Mouse (Mus musculus): Measurements from ENCODE around the gene Sprr2j-ps. TPM values are rescaled to one million over a fixed set of nuclear protein-coding genes. Genes with fewer than 3 reads are reported as not detected.

The Sprr2j-ps gene
- polyA plus RNA-seq, 1 experiment from 2014 or later: not detected

GRCm38 (mm10) chr3:92455151-92455550, 37.3 kb downstream of the Sprr2j-ps start:
- no peaks in the 10 kb centered on the region for H3K36me3 ChIP-seq (ENCODE audit: control insufficient read depth, insufficient read depth, low read length)
- no peaks in the 10 kb centered on the region for H3K4me1 ChIP-seq (replicated peaks; ENCODE audit: control insufficient read depth, insufficient read depth, low read length)
- 86% methylated on average over 5 of the region's 5 CpGs for WGBS
- H3K4me2 ChIP-seq (ENCODE audit: low read depth, low read length, severe bottlenecking): no peak overlapping the region
- no peaks in the 10 kb centered on the region for H3K9me3 ChIP-seq (ENCODE audit: control insufficient read depth, low read length)
- no peak overlapping the region for H3K4me3 ChIP-seq (ENCODE audit: low read depth, low read length)
- no peaks in the 10 kb centered on the region for H3K27me3 ChIP-seq (ENCODE audit: control insufficient read depth, insufficient read depth, low read length)
- no peak overlapping the region for H3K27ac ChIP-seq (ENCODE audit: low read depth, low read length)
- ATAC-seq (replicated peaks; ENCODE audit: low FRiP score) (no peak), DNase-seq (ENCODE audit: low spot score) (no peak)
- H3K9ac ChIP-seq (ENCODE audit: low read length): no peak overlapping the region

- Histone ChIP-seq H3K4me3 (ENCODE audit: low read depth, low read length) (no peak within 1 kb of the TSS), H3K4me1 (replicated peaks; ENCODE audit: control insufficient read depth, insufficient read depth, low read length) (no peaks in the 10 kb centered on the region), H3K27ac (ENCODE audit: low read depth, low read length) (no peak within 1 kb of the TSS), H3K36me3 (ENCODE audit: control insufficient read depth, insufficient read depth, low read length) (no peaks in the 10 kb centered on the region), H3K27me3 (ENCODE audit: control insufficient read depth, insufficient read depth, low read length) (no peaks in the 10 kb centered on the region), H3K9me3 (ENCODE audit: control insufficient read depth, low read length) (no peaks in the 10 kb centered on the region), H3K4me2 (ENCODE audit: low read depth, low read length, severe bottlenecking) (no peak within 1 kb of the TSS), H3K9ac (ENCODE audit: low read length) (no peak within 1 kb of the TSS)
- ATAC-seq (replicated peaks; ENCODE audit: low FRiP score) (no peak), DNase-seq (ENCODE audit: low spot score) (no peak)
- WGBS: 67% methylated on average over 2 of the region's 2 CpGs
These were observed 40.7 kb downstream of the Sprr2j-ps start, which contains the start of gene Sprr3 for GRCm38 (mm10) chr3:92458620-92459019. Gene Sprr3, minus strand, starts transcription at chr3:92458720.

DNA sequence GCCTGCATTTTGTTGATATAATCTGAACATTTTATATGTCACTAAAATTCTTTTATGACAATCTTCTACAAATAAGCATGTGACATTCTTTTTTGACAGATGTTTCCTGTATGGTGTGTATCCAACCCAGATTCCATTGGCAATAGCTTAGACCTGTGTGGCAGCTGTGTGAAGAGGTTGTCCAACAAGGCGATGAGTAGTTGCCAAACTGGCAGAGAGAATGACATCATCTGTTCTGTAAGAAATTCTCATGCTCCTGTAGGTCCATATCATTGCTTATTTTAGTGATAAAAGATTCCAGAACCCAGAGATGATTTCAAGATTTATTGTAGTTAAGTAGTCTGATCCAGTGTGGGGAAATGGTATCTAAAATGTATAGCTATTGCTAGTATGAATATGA, 48.7 kb downstream of the Sprr2j-ps start:
- Histone ChIP-seq H3K27ac (ENCODE audit: low read depth, low read length) (no peak overlapping the region), H3K4me2 (ENCODE audit: low read depth, low read length, severe bottlenecking) (no peak overlapping the region), H3K9me3 (ENCODE audit: control insufficient read depth, low read length) (no peaks in the 10 kb centered on the region), H3K36me3 (ENCODE audit: control insufficient read depth, insufficient read depth, low read length) (no peaks in the 10 kb centered on the region), H3K4me1 (replicated peaks; ENCODE audit: control insufficient read depth, insufficient read depth, low read length) (no peaks in the 10 kb centered on the region), H3K27me3 (ENCODE audit: control insufficient read depth, insufficient read depth, low read length) (no peaks in the 10 kb centered on the region), H3K9ac (ENCODE audit: low read length) (no peak overlapping the region), H3K4me3 (ENCODE audit: low read depth, low read length) (no peak overlapping the region)
- ATAC-seq (replicated peaks; ENCODE audit: low FRiP score) (no peak), DNase-seq (ENCODE audit: low spot score) (no peak)
- 91% methylated on average over 1 of the region's 1 CpGs for WGBS

- ATAC-seq (replicated peaks; ENCODE audit: low FRiP score) (no peak), DNase-seq (ENCODE audit: low spot score) (no peak)
- H3K4me1 ChIP-seq (replicated peaks; ENCODE audit: control insufficient read depth, insufficient read depth, low read length): no peaks in the 10 kb centered on the region
- no peaks in the 10 kb centered on the region for H3K9me3 ChIP-seq (ENCODE audit: control insufficient read depth, low read length)
- no peaks in the 10 kb centered on the region for H3K27me3 ChIP-seq (ENCODE audit: control insufficient read depth, insufficient read depth, low read length)
- H3K4me2 ChIP-seq (ENCODE audit: low read depth, low read length, severe bottlenecking): no peak overlapping the region
- H3K4me3 ChIP-seq (ENCODE audit: low read depth, low read length): no peak overlapping the region
- no peak overlapping the region for H3K27ac ChIP-seq (ENCODE audit: low read depth, low read length)
- H3K36me3 ChIP-seq (ENCODE audit: control insufficient read depth, insufficient read depth, low read length): no peaks in the 10 kb centered on the region
- no peak overlapping the region for H3K9ac ChIP-seq (ENCODE audit: low read length)
These were observed 49.5 kb downstream of the Sprr2j-ps start for GRCm38 (mm10) chr3:92467424-92467823.

Other genes with a start within 250 kb of the Sprr2j-ps start
- not detected in 2 replicates for gene Sprr2a1, start 202.3 kb upstream of the Sprr2j-ps start, polyA plus RNA-seq (2014; fragmentation: Nextera tagmentation; extraction: Ambion mirVana)
- not detected in 2 replicates for gene Sprr2a2, start 202.2 kb upstream of the Sprr2j-ps start, polyA plus RNA-seq (2014; fragmentation: Nextera tagmentation; extraction: Ambion mirVana)
- gene Sprr2a3, start 132.7 kb upstream of the Sprr2j-ps start, polyA plus RNA-seq (2014; fragmentation: Nextera tagmentation; extraction: Ambion mirVana): not detected in 2 replicates
- not detected in 2 replicates for gene Sprr2b, start 101.5 kb upstream of the Sprr2j-ps start, polyA plus RNA-seq (2014; fragmentation: Nextera tagmentation; extraction: Ambion mirVana)
- not detected in 2 replicates for gene Sprr2d, start 78.9 kb upstream of the Sprr2j-ps start, polyA plus RNA-seq (2014; fragmentation: Nextera tagmentation; extraction: Ambion mirVana)
- gene Sprr2e, start 65.9 kb upstream of the Sprr2j-ps start, polyA plus RNA-seq (2014; fragmentation: Nextera tagmentation; extraction: Ambion mirVana): not detected in 2 replicates
- not detected in 2 replicates for gene Sprr2f, start 52.9 kb upstream of the Sprr2j-ps start, polyA plus RNA-seq (2014; fragmentation: Nextera tagmentation; extraction: Ambion mirVana)
- not detected in 2 replicates for gene Sprr2h, start 32.4 kb upstream of the Sprr2j-ps start, polyA plus RNA-seq (2014; fragmentation: Nextera tagmentation; extraction: Ambion mirVana)
- gene Sprr2i, start 10.1 kb upstream of the Sprr2j-ps start, polyA plus RNA-seq (2014; fragmentation: Nextera tagmentation; extraction: Ambion mirVana): not detected in 2 replicates
- gene Gm9774, start 11.3 kb downstream of the Sprr2j-ps start, polyA plus RNA-seq (2014; fragmentation: Nextera tagmentation; extraction: Ambion mirVana): 5.4 and 7.4 TPM in 2 replicates
- not detected in 2 replicates for gene Sprr2k, start 14.5 kb downstream of the Sprr2j-ps start, polyA plus RNA-seq (2014; fragmentation: Nextera tagmentation; extraction: Ambion mirVana)
- not detected in 2 replicates for gene Sprr1b, start 20.7 kb downstream of the Sprr2j-ps start, polyA plus RNA-seq (2014; fragmentation: Nextera tagmentation; extraction: Ambion mirVana)
- gene Sprr3, start 40.6 kb downstream of the Sprr2j-ps start, polyA plus RNA-seq (2014; fragmentation: Nextera tagmentation; extraction: Ambion mirVana): not detected in 2 replicates
- gene Sprr1a, start 67.8 kb downstream of the Sprr2j-ps start, polyA plus RNA-seq (2014; fragmentation: Nextera tagmentation; extraction: Ambion mirVana): not detected in 2 replicates
- not detected in 2 replicates for gene Sprr4, start 82.4 kb downstream of the Sprr2j-ps start, polyA plus RNA-seq (2014; fragmentation: Nextera tagmentation; extraction: Ambion mirVana)
- gene 2310046K23Rik, start 116.4 kb downstream of the Sprr2j-ps start, polyA plus RNA-seq (2014; fragmentation: Nextera tagmentation; extraction: Ambion mirVana): not detected in 2 replicates
- gene Ivl, start 155.7 kb downstream of the Sprr2j-ps start, polyA plus RNA-seq (2014; fragmentation: Nextera tagmentation; extraction: Ambion mirVana): not detected in 2 replicates
- gene Smcp, start 170.9 kb downstream of the Sprr2j-ps start, polyA plus RNA-seq (2014; fragmentation: Nextera tagmentation; extraction: Ambion mirVana): not detected in 2 replicates
- not detected in 2 replicates for gene 2210017I01Rik, start 189.4 kb downstream of the Sprr2j-ps start, polyA plus RNA-seq (2014; fragmentation: Nextera tagmentation; extraction: Ambion mirVana)
- gene Lce6a, start 203.6 kb downstream of the Sprr2j-ps start, polyA plus RNA-seq (2014; fragmentation: Nextera tagmentation; extraction: Ambion mirVana): not detected in 2 replicates
- gene Lce1a1, start 230.2 kb downstream of the Sprr2j-ps start, polyA plus RNA-seq (2014; fragmentation: Nextera tagmentation; extraction: Ambion mirVana): not detected in 2 replicates
- not detected in 2 replicates for gene Lce1b, start 238.8 kb downstream of the Sprr2j-ps start, polyA plus RNA-seq (2014; fragmentation: Nextera tagmentation; extraction: Ambion mirVana)